Mouse (Mus musculus): ENCODE data around the gene Lrriq3.

DNA sequence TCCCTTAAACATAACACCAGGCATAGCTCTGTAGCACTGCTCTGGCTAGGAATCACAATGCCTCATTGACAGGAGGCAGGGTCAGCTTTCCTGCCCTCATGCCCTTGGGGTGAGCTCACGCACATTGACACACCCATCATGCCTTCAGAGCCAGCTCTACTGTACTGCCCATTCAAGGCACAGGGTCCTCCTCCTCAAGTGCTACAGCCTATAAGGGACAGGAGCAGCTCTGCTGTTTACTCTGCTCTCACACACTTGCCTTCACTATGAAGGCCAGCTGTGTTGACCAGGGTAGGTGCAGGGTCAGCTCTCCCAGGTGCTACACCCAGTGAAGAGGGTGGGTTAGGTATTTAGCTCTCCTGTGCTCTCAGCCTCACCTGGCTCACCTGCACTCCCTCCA is 12.7 kb downstream of the Lrriq3 start:
- TF ChIP-seq CTCF (IDR thresholded peaks at IDR 0.05; ENCODE audit: insufficient read depth, low read depth, low read length) = no peak
- no peak for TF ChIP-seq POLR2A (IDR thresholded peaks at IDR 0.05; ENCODE audit: insufficient read depth, low read depth, low read length)

Measured in olfactory bulb, adult 2 months (tissue).